Mouse (Mus musculus): ENCODE data around the gene Fat4.

DNA sequence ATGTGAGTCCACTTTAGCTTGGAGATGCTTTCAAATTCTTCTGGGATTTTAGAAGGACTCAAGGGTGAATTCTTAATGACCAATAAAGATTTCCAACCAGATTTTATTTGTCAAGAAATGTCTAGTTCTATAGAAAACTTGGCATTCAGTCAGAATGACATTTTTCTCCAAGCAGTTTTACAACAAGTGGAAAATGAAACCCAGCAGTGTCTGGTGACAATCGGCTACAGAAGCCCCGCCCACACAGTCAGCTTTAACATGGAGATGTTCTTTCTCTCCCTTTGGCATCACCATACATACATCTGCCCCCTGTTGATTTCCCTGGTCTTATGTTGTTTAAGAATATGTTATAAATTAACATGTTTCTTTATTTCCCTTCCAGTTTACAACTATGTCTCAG is 34.3 kb downstream of the Fat4 start:
- TF ChIP-seq POLR2A (IDR thresholded peaks at IDR 0.05; ENCODE audit: borderline replicate concordance, insufficient read depth, low read length) (no peak), CTCF (IDR thresholded peaks at IDR 0.05; ENCODE audit: borderline replicate concordance, insufficient read depth, low read depth, low read length) (no peak)

Data from cerebellum, adult 2 months (tissue).